Mouse (Mus musculus) G1E-ER4 (cell line): ENCODE results near the gene Ttll8. TPM values are rescaled to one million over a fixed set of nuclear protein-coding genes. Genes with fewer than 3 reads are reported as not detected.

Source experiments
- GATA1 ChIP-seq: IDR thresholded peaks from one replicate; pipeline ENCODE4 v1.8.0; 2012; ENCODE audit warnings: low read length, inconsistent platforms
- polyA plus RNA-seq: library from polyadenylated mRNA; stranded (reverse); fragments of >175 nt; gene quantifications from 2 replicates; pipeline ENCODE4 v1.2.3, GENCODE M21; 2012

The Ttll8 gene
- not detected in 2 replicates for polyA plus RNA-seq

DNA sequence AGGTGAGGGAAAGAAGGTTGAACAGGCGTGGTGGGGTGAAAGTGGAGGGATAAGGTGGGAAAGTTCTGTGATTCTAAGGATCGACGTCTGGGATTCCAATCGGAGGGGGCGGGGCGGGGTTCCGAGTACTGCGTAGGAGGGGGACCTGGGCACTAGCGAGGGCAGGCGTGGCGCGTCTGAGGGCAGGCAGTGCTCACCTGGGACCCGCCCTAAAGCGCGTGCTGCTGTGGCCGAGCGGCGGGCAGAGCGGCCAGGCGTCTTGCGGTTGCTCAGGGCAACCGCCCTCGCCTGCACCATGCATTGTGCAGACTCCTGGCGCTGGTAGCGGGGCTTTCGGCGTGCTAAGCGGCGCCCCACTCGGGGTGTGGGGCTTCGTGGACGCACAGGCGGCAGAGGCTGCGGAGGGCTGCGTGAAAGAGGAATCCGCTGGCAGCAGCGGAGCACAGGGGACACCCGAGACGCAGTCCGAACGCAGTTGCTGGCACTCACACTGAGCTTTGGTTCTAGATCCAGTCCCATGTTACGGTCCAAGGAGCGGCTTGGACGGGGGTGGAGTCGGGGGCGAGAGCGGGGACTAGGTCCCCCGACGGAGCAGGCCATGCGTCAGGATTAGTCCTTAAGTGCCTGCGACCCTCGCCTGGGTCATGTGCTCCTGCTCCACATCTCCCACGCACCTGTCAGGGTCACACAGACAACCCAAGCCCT is at the start of gene Ttll8:
Ttll8 (minus strand) TSS at position 51 of the 705 bp plus-strand sequence.
- TF ChIP-seq GATA1, result no peak

DNA sequence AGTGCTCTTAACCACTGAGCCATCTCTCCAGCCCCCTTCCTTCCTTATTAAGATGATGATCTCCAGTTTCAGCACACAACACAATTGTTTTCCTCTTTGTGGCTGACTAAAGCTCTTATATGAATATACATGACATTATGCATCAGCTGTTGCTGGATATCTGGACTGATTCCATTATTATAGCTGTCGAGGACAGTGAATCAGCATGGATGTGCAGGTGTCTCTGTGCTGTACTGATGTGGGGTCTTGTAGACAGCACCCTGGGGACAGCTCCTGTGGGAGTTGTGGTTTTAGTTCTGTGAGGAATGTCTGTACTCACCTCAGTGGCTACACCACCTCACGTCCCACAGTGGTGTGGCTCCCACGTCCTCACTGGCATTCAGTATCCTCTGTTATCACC is 47.0 kb upstream of the Ttll8 start:
- TF ChIP-seq GATA1, result no peak

DNA sequence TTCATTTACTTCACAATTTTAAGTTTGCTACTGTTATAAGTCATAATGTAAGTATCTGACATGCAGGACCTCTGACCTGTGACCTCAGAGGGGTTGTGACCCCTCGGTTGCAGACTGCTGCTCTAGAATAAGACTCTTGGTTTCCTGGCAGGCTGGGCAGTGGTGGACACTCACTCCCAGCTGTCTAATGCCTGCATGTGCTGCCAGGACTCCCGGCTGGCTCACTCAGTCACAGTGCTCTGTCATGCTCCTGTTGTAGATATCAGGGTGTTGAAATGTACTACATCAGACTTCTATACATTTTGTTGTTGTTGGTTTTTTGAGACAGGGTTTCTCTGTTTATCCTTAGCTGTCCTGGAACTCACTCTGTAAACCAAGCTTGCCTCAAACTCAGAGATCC is 46.1 kb upstream of the Ttll8 start:
- TF ChIP-seq GATA1, result no peak

DNA sequence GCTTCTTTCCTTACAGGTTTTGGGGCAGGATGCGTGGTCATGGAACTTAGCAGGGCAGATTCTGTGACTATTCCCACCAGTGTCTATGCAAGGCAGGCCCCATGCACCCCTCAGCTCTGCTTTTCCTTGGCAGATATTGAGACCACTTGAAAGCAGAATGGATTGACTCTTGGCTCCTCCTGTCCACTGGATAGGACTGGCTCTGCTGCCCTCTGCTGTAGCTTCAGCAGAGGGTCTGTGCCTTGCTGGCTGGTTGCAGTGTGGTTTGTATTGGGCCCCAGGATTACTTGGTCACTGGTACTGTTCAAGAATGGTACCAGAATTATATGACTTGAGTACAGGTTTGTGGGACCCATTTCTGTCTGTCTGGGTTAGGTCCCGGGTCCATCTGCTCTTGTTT is 44.9 kb upstream of the Ttll8 start:
- no peak for TF ChIP-seq GATA1

DNA sequence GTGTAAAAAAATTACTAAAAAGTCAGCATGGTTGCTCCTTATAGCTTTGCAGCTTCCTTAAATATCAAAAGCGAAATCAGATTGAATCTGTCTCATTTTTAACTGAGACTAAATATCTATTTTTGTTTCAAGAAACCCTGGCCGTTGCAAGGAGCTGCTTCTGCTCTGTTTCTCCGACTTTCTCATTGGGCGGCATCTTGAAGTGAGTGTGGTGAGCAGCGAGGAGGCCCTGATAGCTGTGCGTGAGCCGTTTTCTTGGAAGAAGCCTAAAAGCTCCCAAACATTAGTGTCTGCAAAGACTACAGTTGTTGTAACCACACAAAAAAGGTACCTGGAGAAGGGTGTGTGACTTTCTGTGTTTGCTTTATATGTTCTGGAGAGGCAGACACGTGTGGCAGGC is 44.4 kb upstream of the Ttll8 start:
- no peak for TF ChIP-seq GATA1

DNA sequence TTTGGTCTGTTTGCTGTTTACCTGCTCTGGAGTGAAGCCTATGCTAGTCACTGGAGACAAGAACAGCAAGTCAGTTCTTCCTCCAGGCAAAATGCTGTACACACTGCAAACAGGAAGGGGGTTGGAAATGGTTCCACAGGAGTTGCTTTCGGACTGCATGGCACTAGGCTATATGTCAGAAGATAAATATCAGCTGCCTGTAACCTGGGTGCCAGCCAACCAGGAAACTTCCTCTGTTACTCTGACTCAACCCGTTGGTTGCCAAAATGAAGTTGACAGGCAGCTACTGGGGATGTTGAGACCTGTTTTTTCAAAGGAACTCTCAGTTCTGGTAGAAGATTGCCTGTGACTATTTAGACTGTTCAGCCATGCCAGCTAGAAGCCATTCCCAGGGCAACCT is 35.0 kb upstream of the Ttll8 start:
- TF ChIP-seq GATA1, result no peak

DNA sequence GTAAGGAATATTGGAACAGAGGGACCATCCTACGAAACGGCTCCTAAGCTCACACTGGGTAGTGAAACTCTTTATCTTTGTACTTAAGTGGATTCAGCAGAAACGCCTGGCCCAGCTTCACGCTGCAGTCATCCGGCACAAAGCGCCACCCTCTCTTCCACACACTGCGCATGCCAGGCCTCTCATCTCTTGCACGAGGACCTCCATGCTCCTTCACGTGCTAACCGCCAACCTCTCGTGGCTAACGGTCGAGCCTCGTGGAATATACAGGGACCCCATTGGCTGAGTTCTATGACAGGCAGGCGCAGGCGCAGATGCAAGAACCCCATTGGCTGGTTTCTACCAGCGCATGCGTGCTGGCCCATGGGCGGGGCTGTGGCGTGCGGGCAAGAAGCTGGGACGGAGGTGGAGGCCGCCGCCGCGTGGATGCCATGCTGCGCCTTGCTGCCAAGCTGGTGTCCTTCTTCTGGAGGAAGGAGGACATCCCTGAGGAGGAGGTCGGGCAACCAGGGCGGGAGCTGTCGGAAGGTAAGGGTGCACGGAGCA is 28.4 kb upstream of the Ttll8 start, which contains the start of gene Mov10l1:
Mov10l1 (plus strand) TSS at position 376 of the 546 bp plus-strand sequence.
- TF ChIP-seq GATA1, result no peak

DNA sequence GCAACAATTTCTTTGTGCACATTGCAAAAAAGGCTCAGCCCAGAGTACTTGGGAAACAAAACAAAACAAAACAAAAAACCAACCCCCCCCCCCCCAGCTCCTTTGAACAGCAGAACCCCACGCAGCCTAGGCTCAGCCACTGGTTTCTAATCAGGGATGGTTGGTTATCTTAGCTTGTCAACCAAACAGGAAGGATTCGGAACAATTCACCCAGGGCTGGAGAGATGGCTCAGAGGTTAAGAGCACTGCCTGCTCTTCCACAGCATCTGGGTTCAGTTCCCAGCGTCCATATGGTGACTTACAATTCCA is 24.9 kb upstream of the Ttll8 start:
- TF ChIP-seq GATA1, result no peak

DNA sequence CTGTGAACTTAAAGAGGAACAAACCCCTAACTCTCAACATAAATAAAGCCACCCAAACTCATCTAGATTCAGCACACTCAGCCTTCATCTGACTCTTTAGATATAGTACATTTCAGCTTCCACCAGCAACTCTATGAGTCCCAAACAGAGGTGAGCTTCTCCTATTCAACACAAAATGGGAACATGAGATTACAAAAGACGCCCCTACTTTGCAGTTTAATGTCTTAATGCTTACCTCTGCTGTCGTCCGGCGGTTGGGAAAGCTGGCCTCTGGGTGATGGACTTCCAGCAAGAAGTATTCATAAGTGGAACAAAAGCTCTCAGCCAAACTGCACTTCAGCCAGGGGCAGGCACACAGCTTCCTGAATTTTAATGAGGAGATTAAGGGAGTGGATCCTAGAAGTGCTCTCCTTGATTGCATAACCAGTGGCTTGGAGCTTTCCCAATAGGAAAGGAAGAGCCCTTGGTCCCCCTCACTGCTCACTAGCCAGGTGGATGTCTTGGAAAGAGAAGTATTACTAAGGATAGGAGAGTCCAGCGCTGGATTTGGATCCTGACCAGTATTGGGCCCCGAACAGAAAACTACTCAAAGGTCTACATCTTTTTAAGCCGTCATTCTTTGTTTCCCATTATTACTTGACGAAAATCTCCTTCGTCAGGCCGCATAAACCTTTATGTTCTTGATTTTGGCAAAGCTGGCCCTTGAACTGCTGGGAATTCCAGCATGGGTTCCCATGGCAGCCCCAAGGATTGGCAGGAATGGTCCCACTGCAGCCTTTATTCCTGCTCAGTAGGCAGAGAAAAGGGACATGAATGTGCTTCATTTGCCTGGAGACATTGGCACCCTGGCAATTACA is 24.3 kb upstream of the Ttll8 start, which contains the start of gene Mlc1:
Mlc1 (minus strand) TSS at position 727 of the 857 bp plus-strand sequence.
- no peak for TF ChIP-seq GATA1

DNA sequence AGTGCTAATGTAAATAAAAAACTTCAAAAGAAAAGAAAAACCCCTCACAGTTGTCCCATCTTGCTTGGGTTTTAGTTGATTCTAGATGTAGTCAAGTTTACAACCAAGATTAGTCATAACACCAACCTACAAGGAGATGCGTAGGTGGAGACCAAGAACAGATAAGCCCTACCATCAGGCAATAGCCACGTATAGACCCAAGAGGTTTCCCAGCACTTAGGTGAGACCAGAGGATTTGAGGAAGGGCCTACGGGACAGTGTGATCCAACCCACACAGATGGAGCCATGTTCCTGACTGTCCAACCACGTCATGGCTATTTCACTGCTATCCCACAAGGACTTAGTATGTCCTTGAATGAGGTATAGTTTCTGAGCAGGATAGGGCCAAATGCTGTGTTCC is 18.1 kb upstream of the Ttll8 start:
- TF ChIP-seq GATA1, result no peak

DNA sequence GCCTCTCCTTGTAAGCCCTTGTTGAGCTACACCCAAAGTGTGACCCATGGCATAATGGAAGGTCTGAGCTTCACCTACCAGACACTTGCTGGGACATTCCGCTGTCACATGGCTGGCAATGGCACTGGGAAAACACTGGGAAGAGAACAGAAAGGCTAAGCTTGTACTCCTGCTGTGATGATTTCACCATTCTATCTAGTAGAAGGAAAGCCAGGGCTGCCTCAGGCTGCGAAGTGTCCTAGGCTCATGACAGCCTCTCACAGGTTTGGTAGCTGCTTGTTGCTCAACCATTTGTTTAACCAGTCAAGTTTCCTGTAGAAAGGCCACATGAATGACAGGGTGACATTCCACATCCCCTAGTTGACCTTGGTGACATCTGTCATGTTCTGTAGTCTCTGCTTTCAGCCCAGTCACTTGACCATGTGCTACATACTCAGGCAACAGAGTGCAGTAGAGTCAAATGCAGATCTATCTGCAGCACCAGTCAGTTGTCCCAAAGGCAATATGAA is 9.9 kb upstream of the Ttll8 start:
- TF ChIP-seq GATA1, result no peak

DNA sequence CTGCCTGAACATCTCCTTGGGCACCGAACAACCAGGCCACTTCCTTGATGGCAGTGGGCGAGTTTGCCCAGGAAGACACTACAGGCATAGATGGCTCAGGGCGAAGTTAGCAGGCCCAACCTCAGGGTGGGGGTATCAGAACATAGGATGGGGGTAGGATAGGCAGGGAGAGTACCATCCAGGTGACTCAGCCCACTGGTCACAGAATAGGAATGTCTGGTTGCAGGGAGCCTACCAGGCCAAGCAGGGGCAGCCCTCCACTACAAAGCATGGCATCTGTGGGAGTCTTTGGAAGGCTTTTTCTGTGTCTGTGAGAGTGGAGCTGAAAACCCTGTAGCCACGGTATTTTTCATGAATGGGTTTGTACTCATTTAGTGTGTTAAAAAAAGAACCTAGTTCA is 3.3 kb upstream of the Ttll8 start:
- TF ChIP-seq GATA1, result no peak

DNA sequence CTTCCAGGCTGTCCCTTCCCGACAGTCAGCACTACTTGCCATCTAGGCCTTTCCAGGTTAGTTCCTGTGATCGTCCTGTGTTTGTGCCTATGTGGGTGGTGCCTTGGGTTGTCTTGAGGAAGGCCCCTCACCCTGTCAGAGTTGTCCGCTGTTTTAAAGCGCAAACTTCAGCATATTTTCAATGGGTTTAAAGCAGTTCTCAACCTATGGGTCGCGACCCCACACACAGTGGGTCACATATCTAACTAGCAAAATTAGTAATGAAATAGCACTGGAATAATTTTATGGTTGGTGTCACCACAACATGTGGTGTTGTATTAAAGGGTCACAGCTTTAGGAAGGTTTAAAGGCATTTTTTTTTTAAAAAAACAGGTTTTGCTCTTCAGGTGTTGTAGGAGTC is 1.1 kb upstream of the Ttll8 start:
- TF ChIP-seq GATA1, result no peak

DNA sequence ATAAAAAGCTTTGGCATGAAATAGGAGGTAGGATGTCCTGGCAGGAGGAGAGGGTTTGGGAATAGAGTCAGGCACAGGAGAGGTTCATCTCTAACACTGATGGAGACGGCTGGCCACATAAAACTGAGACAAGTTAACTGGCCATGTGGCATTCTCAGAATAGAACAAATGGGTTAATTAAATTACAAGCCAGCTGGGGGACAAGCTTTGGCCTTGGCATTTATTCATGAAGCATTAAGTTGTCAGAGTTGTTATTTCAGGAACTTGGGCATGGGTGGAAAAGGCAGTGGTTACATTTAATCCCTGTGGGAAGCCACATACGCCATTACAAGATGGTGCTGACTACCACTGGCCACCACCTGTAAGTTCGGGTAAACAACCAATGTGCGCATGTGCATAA is 3.0 kb downstream of the Ttll8 start:
- TF ChIP-seq GATA1, result no peak

DNA sequence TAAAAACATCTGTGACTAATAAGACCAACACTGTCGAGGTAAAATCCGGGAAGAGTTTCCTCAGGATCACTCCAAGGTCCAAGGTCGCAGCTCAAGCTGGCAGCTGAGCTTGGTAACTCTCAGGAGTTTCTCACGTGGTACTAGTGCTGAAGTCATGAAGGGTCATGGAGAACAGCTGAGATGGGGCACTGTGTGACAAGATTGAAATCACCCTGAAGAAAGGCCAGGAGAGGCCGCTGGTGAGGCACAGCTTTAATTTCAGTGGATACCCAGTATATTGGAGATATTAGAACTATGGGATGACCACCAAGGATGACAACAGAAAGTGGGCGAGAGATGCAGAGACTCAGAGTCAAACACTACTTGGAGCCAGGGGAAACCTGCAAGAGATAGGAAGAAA is 7.4 kb downstream of the Ttll8 start:
- TF ChIP-seq GATA1, result no peak

DNA sequence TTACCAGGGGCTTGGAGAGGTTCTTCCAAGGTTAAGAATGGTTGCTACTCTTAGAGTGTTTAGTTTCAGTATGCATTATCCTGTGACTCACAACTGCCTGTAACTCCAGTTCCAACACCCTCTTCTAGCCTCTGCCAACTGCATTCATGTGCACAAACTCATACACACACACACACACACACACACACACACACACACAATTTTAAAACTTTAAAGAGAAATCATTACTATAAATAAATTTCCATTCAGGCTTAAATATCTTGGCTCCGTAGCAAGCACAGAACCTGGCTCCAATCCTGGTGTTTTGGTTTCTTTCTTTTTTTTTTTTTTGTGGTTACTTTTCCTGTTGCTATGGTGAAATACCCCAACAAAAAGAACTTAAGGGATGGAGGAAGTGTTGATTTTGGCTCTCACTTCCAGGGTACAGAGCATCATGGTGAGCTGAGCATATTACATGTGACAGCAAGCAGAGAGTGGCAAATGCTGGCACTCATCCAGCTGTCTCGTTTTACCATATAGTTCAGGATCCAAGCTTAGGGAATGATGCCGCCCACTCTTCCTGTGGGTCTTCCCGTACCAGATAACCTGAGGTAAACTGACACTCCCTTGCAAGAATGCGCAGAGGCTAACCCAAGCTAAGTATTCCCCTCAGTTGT is 10.2 kb downstream of the Ttll8 start:
- no peak for TF ChIP-seq GATA1

DNA sequence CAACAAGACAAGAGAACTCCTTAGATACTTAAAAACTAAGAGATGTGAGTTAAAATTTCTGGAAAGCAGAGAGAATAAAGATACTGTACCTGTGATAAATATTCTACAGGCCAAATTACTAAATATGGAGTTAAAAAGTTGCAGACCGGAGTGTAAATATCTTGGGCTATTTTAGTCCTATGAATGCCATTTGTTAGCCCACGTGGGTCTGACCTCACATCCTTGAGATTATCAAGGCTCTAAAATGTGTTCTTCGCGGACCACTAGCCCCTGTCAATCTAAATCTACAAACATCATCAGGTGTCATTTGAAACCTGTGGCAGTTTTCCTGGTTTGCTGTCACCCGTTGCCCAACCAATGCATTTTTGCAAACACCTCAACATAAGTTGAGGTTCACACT is 11.4 kb downstream of the Ttll8 start:
- TF ChIP-seq GATA1, result no peak
